Mouse (Mus musculus) thymus, adult 2 months (tissue): ENCODE measurements around the gene Il2rb. TPM values are rescaled to one million over a fixed set of nuclear protein-coding genes. Genes with fewer than 3 reads are reported as not detected.

Experiments used
- DNase-seq: peaks from one replicate; pipeline ENCODE4 v3.0.0; 2021
- H3K27ac ChIP-seq: fragments of 200-500 bp; 2 replicates; pipeline ENCODE4 v1.5.1; 2012; ENCODE audit warnings: low read length, control low read depth; ENCODE audit not compliant: control insufficient read depth, insufficient read depth
- H3K27me3 ChIP-seq: fragments of 200-500 bp; 2 replicates; pipeline ENCODE4 v1.6.1; 2012; ENCODE audit warnings: mild to moderate bottlenecking, low read length, moderate library complexity, mixed read lengths; ENCODE audit not compliant: control insufficient read depth, insufficient read depth
- H3K36me3 ChIP-seq: fragments of 200-500 bp; 2 replicates; pipeline ENCODE4 v1.6.1; 2012; ENCODE audit warnings: mild to moderate bottlenecking, low read length, moderate library complexity; ENCODE audit not compliant: control insufficient read depth, insufficient read depth
- H3K4me1 ChIP-seq: fragments of 200-500 bp; replicated peaks from 2 replicates; pipeline ENCODE4 v1.6.1; 2012; ENCODE audit warnings: low read length; ENCODE audit not compliant: control insufficient read depth, insufficient read depth
- H3K4me3 ChIP-seq: fragments of 200-500 bp; 2 replicates; pipeline ENCODE4 v1.5.1; 2012; ENCODE audit warnings: mild to moderate bottlenecking, low read length, control low read depth, moderate library complexity; ENCODE audit not compliant: control insufficient read depth, insufficient read depth
- CTCF ChIP-seq: fragments of 200-500 bp; IDR thresholded peaks from 2 replicates; pipeline ENCODE4 v1.5.1; 2012; ENCODE audit warnings: mild to moderate bottlenecking, control low read depth, low read length, moderate library complexity, borderline replicate concordance; ENCODE audit not compliant: control insufficient read depth, poor library complexity, insufficient read depth; ENCODE audit errors: extremely low read depth
- POLR2A ChIP-seq: fragments of 200-500 bp; IDR thresholded peaks from 2 replicates; pipeline ENCODE4 v1.6.1; 2012; ENCODE audit warnings: mild to moderate bottlenecking, low read length, control low read depth, moderate library complexity; ENCODE audit not compliant: control insufficient read depth, poor library complexity, insufficient read depth; ENCODE audit errors: extremely low read depth
- WGBS: fragments of 180-500 bp; shearing (Covaris S2); methylation state at CpG from one replicate; pipeline ENCODE4 v1.1.7; 2018; 5-methylcytosine and 5-hydroxymethylcytosine counted together
- polyA plus RNA-seq: library from polyadenylated mRNA; depleted of rRNA; stranded (reverse); fragments of >200 nt; gene quantifications from 2 replicates; pipeline ENCODE4 v1.2.3, GENCODE M21; 2012; rRNA removed

Il2rb gene
- 49.7 and 53.7 TPM in 2 replicates for polyA plus RNA-seq

GRCm38 (mm10) chr15:78494968-78495406 is at the start of gene Il2rb:
TSS of gene Il2rb (minus strand) at chr15:78495271.
- H3K36me3 ChIP-seq = no peaks in the 10 kb centered on the region
- peak within 1 kb of the TSS; percentile 32 for H3K4me3 ChIP-seq
- WGBS = 51% methylated on average over 11 of the region's 11 CpGs
- H3K27ac ChIP-seq = peak within 1 kb of the TSS; percentile 7; the same call in 1 of the 2 replicates
- peaks cover 24% of the 10 kb centered on the region for H3K4me1 ChIP-seq
- TF ChIP-seq POLR2A = no peak
- no peak for TF ChIP-seq CTCF
- peak; percentile 40 for DNase-seq
- H3K27me3 ChIP-seq = no peaks in the 10 kb centered on the region

DNA sequence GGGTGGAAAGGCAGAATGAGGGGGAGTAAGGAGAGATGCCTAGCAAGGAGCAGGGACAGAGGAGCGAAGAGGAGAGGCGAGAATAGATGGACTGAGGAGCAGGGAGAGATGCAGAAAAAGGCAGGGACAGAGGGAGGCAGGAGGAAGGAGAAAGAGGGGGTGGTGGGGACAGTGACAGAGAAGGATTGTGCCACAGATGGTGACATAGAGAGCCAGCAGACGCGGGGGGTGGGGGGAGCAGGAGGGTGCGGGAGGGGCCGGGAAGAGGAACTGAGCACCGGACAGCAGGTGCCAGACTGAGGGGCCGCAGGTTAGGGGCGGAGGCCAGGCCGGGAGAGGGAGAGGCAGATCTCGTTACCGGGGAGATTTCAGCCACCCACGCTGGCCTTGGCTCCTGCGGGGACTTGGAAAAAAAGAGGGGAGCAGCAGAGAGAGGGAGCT is 49.5 kb upstream of the Il2rb start, which contains the start of gene Sstr3:
TSS of gene Sstr3 (minus strand) at position 125 of the 441 bp plus-strand sequence.
- Histone ChIP-seq H3K27me3 (no peaks in the 10 kb centered on the region; the same call in 1 of the 2 replicates), H3K36me3 (no peaks in the 10 kb centered on the region), H3K4me1 (peaks cover 15% of the 10 kb centered on the region), H3K27ac (no peak within 1 kb of the TSS), H3K4me3 (no peak within 1 kb of the TSS)
- no peak for TF ChIP-seq CTCF
- DNase-seq = no peak
- WGBS = 14% methylated on average over 14 of the region's 14 CpGs

DNA sequence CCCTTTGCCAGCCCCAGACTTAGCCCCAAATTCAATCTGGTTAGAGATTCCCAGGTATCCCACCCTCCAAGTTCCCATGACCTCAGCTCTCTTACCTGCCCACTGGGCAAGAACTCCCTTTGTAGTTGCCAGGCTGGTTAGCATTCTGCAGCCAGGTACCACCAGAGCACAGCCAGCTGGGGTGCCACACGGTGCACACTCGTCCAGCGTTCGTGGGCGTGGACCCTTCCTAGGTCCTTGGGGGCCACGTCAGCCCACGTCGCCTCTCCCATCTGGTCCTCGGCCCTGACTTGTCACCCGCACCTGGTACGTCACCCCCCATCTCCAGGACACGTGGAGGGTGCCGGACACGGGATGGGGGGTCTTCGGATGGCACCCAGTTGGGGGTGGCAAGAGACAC is 49.0 kb upstream of the Il2rb start:
- TF ChIP-seq POLR2A = no peak
- TF ChIP-seq CTCF = no peak

DNA sequence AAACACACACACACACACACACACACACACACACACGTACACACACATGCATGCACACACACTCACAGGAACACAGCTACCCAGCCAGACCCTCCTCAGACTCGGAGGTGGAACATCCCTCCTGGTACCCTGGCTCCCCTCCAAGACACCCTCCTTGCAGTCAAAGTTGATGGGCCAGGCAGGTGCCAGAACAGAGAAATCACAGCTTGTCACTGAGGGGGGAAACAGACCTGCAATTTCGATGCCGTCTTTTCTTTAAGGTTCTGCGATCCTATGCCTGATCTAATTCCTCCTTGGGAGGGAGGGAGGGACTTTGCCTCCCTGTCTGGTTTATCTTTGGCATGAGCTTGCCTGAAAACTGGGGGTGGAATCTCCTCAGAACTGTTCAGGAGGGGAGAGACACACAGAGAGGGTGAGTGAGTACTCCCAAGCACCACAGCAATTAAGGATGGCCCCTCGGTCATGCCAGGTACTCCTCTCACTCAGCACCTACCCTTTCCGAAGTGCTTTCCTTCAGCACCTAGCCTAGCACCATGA is 47.8 kb upstream of the Il2rb start:
- H3K4me1 ChIP-seq = peaks cover 6% of the 10 kb centered on the region
- 83% methylated on average over 7 of the region's 7 CpGs for WGBS
- no peaks in the 10 kb centered on the region; the same call in 1 of the 2 replicates for H3K27me3 ChIP-seq
- no peak for DNase-seq
- no peak overlapping the region for H3K4me3 ChIP-seq
- H3K27ac ChIP-seq = no peak overlapping the region
- no peaks in the 10 kb centered on the region for H3K36me3 ChIP-seq
- no peak for TF ChIP-seq CTCF
- TF ChIP-seq POLR2A = no peak

More for the DNA sequence above, 49.0 kb upstream of the Il2rb start:
- Histone ChIP-seq H3K4me3 (no peak overlapping the region), H3K36me3 (no peaks in the 10 kb centered on the region), H3K27ac (no peak overlapping the region), H3K4me1 (peaks cover 15% of the 10 kb centered on the region), H3K27me3 (no peaks in the 10 kb centered on the region; the same call in 1 of the 2 replicates)
- no peak for DNase-seq
- WGBS = 82% methylated on average over 15 of the region's 15 CpGs

DNA sequence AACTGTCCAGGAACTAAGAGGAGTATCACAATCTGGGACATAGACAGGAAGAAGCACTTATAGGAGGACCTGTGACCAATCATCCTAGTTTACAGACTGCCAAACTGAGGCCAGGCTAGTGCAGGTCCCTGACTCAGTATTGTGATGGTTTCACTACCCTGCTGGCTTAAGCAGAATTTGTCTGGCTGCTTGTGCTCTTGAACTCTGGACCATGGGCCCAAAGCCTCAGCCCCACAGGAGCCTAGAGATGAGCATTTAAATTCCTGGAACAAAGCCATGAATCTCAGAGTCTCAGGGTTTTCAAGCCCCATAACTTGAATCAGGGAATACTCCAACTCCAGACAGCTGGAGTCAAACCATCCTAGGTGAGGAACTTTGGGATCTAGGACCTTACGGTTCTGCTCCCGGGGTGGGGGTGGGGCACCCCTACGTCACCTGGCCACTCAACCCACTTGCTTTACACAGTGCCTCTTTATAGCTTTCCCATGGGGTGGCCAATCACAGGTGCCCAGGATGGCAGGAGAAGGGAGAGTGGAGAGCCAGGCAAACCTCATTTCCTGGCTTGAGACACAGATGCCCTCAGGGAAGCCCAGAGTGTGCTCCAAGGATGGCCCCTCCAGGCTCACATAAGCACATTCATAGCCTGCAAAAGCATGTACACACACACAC is 47.2 kb upstream of the Il2rb start:
- TF ChIP-seq CTCF (no peak), POLR2A (no peak)
- 91% methylated on average over 3 of the region's 3 CpGs for WGBS
- Histone ChIP-seq H3K27ac (no peak overlapping the region), H3K4me3 (no peak overlapping the region), H3K36me3 (no peaks in the 10 kb centered on the region), H3K4me1 (0 out of 2 replicates have a peak, but pooled peaks cover 2% of the 10 kb centered on the region), H3K27me3 (no peaks in the 10 kb centered on the region; the same call in 1 of the 2 replicates)
- DNase-seq = no peak

DNA sequence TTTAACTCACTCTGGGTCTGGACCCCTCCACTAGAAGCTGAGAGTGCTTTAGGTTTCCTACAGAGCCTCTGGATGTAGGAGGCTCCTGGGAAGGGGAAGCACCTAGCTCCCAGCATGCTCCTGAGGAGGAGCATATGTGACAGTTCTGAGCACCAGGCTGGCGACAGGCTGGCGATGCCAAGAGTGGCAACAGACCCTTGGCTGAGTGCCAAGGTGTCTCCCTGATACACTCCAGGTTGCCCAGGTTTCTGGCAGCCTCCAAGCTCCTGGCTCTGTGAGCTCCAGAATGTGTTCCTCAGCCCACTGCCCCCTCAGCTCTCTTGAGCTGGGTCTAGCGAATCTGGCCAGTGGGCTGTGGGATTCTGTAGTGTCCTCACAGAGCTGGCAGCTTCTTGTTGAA is 46.5 kb upstream of the Il2rb start:
- Histone ChIP-seq H3K36me3 (no peaks in the 10 kb centered on the region), H3K27me3 (no peaks in the 10 kb centered on the region; the same call in 1 of the 2 replicates), H3K27ac (no peak overlapping the region), H3K4me1 (no peaks in the 10 kb centered on the region), H3K4me3 (no peak overlapping the region)
- TF ChIP-seq POLR2A (no peak), CTCF (no peak)
- DNase-seq = no peak
- WGBS = 76% methylated on average over 3 of the region's 3 CpGs

- no peak for TF ChIP-seq POLR2A
- TF ChIP-seq CTCF = no peak
- Histone ChIP-seq H3K4me3 (no peak overlapping the region), H3K36me3 (no peaks in the 10 kb centered on the region), H3K27me3 (no peaks in the 10 kb centered on the region; the same call in 1 of the 2 replicates), H3K27ac (no peak overlapping the region), H3K4me1 (no peaks in the 10 kb centered on the region)
- WGBS = 84% methylated on average over 3 of the region's 3 CpGs
- DNase-seq = no peak
Measured at GRCm38 (mm10) chr15:78541036-78541435, 46.0 kb upstream of the Il2rb start.
